Mouse (Mus musculus) spleen, postnatal 14 days (tissue): ENCODE measurements around the gene Slco2a1.
"Not testable (repeated sequence)": the region's sequence is repeated elsewhere in the genome, so short reads cannot be mapped to it uniquely, and the experiment has no call there.

Experiments
- DNase-seq, 2 experiments: peaks; one replicate each; pipeline ENCODE4 v3.0.0; 2021 to 2022; ENCODE audit warnings: low spot score in 2 of 2

The Slco2a1 gene

DNA sequence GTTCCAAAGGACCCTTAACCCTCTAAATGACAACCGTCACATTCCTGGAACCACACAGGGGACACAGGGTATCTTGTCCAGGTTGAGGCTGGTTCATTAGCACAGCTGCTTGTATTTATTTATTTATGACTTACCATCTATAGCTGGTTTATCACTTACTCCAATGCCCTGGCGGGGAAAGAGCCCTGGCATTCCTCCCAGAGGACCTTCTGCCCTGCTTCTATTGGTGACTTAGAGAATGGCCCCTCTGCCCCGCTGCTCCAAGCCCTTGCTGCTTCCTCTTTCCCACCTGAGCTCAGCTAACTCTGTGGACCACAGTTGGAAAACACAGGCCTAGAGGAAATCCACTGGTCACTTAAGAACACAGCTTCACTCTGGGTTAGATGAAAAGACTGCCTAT is 94.9 kb downstream of the Slco2a1 start:
- DNase-seq, result no peak

- DNase-seq, result no peak
Observed at GRCm38 (mm10) chr9:103086736-103087135, 98.2 kb downstream of the Slco2a1 start.

DNA sequence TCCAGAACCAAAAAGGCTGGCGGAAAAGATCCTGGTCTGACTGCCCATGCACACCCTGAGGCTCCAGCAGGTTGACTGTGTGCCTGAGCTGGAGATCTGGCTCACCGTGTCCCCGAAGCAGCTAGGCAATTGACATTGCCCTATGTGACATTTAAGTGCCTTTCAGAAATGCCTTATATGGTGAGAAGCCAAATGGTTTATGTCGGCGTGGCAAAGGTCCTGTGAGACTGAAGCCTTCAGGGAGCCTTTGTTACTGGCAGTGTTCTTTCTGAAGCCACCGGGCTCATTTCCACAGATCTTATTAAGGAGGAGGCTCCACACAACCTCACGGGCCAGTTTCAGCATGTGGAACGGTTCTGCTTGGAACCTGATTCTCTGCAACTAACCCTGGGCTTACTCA is 98.8 kb downstream of the Slco2a1 start:
- DNase-seq, result no peak

DNA sequence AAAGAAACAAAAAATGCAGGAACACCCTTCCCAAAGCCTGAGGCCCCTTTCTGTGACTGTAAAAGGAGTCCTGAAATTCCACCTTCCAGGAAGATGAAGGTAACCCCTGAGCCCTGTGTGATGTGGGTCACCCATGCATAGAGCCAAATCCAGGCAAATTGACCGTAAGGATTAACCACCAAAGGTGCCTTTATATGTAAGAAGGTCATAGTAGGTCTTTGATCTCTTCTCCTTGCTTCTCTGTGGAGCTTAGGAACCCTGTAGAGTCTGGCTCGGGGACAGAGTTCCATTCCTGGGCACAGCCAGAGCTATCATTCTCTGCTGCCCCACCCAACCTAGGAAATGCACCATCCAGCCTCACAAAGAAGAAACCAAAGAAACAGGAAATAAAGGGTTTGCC is 100.1 kb downstream of the Slco2a1 start:
- no peak for DNase-seq

DNA sequence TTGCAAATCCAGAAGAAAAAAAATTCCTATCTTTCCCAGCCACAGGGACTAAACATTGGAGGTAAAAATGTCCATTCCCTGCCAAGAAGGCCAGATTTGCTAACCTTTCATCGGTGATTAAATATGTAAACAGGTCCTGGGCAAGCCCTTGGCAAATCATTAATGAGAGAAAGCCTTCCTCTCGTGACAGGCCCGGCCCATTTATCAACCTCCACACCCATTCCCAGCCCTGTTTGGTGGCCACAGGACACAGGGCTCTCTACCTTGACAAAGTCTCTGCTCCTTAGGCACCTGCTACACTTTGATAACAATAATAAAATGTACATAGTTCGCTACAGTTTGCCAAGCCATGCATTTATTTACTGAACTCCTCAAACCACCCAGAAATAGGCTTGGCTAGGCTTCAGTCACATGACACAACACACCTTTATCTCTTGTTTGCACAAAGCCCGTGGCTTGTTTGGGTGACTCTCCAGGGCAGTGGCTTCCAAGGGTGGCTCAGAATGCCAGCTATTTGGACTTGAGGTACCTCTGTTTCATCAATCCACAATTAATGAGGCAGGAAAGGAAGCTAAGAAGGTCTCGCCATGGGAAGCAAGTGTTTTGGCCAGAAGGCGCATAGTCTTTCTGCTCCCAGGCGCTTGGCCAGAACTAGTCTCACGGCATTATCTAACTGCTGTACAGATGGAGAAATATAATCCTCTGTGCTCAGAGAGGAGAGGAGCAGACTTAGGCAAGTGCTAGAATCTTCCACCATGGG is 101.8 kb downstream of the Slco2a1 start:
- DNase-seq, result no peak

DNA sequence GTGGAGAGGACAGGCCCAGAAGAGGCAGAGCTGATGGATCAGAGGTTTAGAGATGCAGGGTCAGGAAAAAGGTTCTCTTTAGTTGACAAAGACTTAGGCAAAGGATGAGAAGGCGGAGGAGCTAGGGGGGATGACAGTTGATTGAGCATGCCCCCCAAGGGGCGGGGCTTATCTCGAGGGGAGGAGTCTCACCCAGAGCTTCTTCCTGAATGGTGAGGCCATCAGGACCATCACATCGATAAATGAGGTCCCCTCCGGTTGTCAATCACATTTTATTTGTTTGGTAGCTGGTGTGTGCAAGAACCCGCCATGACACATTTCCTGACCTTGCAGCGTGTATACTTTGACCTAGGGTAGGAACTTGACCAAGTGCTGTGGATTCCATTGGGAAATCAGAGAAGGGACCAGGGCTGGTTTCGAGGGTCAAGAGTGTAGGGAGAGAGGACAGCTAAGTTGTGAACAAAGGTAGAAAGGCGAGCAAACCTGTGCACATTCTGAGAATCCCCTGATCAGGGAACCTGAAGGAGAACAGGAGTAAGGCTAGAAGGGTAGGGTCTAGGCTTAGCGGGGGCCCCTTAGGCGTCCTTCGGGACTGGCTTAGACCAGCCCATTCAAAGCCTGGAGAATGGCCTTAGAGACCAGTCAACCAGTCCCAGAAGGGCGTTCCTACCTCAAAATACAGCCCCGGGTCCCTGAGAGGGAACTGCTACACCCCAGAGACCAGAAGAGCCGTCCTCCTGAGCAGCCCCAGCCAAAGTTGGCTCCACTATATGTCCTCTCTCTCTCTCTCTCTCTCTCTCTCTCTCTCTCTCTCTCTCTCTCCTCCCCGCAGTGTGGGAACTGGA is 102.7 kb downstream of the Slco2a1 start:
- DNase-seq, result no peak

DNA sequence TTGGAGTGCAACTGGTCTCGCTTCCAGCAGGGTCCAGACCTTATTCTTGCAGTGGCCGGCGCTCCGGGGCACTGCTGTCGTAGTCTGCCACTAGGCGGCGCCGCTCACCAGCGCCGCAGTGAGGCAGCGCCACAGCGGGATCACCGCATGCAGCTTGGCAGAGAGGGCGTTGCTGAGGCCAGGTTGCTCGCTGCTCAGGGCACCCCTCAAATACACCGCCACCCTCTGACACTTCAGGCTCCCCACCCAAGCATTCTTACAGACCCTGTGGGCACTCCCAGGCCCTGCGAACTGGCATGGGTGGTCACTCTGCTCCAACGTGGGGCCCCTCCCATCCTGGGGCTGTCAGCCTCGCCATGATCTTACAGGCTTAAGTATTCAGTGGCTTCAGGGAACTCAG is 103.7 kb downstream of the Slco2a1 start:
- DNase-seq, result peak; percentile 33 to 54

DNA sequence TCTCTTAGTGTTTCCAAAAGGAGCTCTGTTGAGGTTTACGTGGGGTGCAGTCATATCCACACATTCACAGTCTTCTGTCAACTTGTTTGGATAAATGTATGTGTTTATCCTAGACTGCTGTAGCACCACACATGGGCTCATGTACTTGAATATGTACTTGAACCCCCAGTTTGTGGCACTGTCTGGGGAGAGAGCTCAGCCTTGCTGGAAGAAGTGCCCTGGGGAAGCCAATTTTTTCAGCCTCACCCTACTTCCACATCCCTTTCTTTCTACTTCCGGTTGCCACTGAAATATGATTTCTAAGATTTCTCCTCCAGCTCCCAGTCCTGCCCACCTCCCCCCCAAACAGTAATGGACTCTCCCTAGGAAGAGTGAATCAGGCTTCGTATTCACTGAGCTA is 105.2 kb downstream of the Slco2a1 start:
- DNase-seq, result no peak

DNA sequence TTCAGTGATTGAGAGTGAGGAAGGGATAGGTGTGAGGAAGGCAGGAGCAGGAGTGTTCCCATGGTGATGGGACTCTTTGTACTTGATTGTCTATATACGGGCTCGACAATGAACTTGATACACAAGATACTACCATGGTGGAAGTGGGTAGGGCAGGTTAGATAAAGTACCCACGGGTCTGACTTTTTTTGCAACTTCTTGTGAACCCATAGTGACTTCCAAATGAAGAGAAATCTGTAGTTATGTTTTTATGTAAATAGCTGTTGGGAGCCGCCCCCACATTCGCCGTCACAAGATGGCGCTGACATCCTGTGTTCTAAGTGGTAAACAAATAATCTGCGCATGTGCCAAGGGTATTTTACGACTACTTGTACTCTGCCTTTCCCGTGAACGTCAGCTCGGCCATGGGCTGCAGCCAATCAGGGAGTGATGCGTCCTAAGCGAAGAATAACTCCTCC is 119.9 kb downstream of the Slco2a1 start:
- DNase-seq, result not testable (repeated sequence)

GRCm38 (mm10) chr9:103108943-103109670 is 120.6 kb downstream of the Slco2a1 start:
- no peak for DNase-seq

GRCm38 (mm10) chr9:103109911-103110310 is 121.4 kb downstream of the Slco2a1 start:
- DNase-seq, result no peak

DNA sequence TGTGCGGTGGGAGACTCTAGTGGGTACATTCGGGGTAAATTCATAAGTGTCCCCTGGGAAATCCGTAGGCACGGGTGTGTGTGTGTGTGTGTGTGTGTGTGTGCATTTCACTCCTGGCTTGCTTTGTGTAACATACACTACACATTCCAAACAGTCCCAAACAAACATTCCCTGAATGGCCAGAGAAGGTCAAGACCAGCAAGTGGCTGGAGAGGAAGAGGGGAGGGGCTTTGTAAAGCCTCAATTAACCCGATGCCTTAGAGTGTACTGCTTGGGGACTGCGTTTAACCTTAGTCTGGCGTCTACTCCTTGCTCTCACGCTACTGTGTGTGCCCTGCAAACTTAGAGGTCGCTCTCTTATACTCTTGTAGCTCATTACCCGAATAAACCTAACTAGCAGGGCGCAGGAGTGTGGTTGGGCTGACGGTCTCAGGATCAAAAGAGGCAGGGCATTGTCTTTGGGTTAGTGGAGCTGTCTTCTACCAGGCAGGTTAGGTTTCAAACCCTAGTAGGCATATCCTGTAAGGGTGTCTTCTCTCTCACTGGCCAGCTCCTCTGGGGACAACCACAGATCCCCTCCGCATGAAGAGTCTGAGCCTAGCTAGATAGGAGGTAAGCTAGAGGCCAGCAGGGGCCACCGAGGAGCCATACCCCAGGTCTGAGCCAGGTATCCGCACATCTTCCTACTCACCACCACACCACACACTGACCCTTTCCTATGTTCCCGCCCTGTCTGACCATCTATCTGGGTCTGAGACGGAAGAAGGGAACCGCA is 122.4 kb downstream of the Slco2a1 start:
- no peak for DNase-seq

DNA sequence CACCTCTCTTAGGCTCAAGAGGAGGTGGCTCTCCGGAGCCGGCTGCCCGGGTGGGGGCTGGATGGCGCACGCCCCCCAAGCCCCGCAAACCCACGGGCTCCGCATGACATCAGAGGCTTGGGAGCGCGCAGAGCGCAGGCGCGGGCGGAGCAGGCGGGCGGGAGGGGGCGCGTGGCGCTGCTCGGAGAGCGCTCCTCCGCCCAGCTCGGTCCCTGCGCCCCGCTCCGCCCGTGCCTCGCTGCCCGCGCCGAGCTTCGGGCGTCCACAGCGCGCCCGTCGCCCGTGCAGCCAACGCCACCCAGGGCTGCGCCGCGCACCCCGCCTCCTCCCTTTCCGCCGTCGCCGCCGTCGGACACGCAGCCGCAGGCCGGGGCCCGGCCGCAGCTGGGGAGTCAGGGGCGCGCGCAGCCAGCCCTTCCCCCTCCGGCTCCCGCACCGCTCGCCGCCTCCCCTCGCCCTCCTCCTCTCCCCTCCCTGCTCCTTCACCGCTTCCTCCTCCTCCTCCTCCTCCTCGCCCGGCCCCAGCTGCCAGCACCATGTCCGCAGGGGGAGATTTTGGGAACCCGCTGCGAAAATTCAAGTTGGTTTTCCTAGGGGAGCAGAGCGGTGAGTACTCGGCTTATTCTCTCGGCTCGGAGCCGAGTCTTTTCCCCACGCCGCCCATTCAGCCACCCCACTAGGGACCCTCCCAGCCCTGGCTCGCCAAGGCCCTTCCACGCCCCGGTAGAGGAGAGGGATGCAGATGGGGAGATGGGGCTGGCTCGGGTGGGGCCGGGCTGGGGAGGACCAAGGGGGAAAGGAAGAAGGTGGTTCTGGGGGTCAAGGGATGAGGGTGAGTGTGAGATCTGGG is 123.3 kb downstream of the Slco2a1 start, which contains the start of gene Rab6b:
Gene Rab6b (plus strand): TSS at position 167 of the 850 bp plus-strand sequence.
- no peak for DNase-seq

- DNase-seq, result no peak
Observed at GRCm38 (mm10) chr9:103112471-103113271, 124.2 kb downstream of the Slco2a1 start.

GRCm38 (mm10) chr9:103113351-103113750 is 124.8 kb downstream of the Slco2a1 start:
- no peak for DNase-seq

DNA sequence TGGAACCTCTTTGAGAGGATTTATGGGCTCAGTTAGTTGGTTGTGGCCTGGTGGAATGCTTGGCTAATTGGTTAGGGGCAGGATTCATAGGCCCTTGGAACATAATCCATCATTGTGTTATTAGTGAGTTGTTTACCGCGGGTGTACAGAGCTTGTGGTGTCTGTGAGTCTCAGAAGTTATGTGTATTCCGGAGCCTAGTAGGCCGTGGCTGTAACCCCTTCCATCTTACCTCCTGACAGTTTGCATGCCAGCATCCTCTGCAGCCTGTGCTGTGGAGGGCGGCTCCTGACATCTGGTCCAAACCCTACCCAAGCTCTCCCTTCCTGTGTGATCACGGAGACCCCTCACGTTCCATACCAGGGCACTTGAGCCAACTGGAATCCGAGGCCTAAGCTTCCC is 125.8 kb downstream of the Slco2a1 start:
- DNase-seq, result no peak

DNA sequence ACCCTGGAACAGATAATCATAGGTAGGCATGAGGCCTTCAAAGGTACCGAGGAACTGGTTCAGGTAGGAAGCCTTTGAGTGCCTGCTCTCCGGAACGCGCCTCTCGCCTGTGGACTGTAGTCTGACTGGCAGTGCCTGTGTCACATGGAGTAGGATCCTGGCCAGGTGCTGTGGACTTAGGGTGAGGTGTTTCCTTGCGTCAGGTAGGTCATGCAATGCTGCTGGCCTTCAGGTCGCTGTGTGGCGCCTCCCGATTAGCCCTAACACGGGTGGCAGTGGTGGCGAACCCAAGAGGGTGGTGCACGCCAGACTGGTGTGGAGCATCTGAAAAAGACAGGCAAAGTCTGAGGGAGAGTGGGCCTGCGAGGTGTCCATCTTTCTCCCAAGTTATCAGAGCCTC is 126.4 kb downstream of the Slco2a1 start:
- DNase-seq, result no peak

DNA sequence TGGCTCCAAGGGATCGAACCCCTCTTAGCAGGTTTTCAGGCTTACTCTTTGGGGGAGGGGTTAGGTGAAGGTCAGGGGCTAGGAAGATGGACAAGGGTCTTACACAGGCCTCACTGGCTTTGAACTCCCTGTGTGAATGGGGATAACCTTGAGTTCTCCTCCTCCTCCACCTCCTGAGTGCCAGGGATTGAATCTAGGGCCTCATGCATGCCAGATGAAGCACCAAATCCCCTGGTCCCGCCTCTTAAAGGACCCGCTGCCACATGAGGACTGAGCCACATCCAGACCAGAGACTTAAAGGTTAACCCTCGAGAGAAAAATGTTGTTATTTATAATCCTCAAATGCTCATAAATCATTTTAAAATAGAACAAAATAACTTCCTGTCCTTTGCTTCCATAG is 128.4 kb downstream of the Slco2a1 start:
- no peak for DNase-seq

DNA sequence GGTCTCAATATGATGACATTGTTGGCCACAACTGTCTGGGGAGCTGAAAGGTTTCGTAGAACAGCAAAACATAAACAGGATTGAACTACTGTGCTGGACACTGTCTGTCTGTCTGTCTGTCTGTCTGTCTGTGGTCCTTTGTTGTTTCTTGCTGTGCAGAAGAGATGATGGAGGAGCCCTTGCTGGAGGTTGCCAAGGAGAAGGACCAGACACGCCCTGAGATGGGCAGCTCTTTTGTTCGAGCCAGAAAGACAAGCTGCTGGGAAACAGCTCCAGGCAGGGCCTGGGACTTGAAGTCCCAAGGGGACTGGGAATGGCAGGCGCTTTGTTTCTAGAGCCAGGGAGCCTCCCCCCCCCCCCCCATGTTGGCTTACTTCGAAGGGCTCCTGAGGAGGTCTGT is 129.0 kb downstream of the Slco2a1 start:
- DNase-seq, result no peak

GRCm38 (mm10) chr9:103117951-103118350 is 129.4 kb downstream of the Slco2a1 start:
- no peak for DNase-seq
